Mouse (Mus musculus) forebrain, embryonic 11.5 days (tissue): ENCODE results near the gene Palm3. TPM values are rescaled to one million over a fixed set of nuclear protein-coding genes. Genes with fewer than 3 reads are reported as not detected.

Experiments used
- ATAC-seq: fragments of 200-750 bp; cut with Nextera tagmentation; replicated peaks from 2 replicates; pipeline ENCODE4 v1.8.0; 2017; ENCODE audit warnings: moderate TSS enrichment; ENCODE audit not compliant: low FRiP score
- DNase-seq: peaks from one replicate; pipeline ENCODE4 v3.0.0-alpha.2; 2017; ENCODE audit warnings: low spot score
- H3K27ac ChIP-seq: fragments of 300-500 bp; sonication (generic); 2 replicates; pipeline ENCODE4 v1.5.1; 2014; ENCODE audit warnings: low read depth, low read length
- H3K27me3 ChIP-seq: fragments of 300-500 bp; sonication (generic); 2 replicates; pipeline ENCODE4 v1.6.1; 2014; ENCODE audit warnings: mild to moderate bottlenecking, low read length, mixed read lengths; ENCODE audit not compliant: control insufficient read depth, insufficient read depth
- H3K36me3 ChIP-seq: fragments of 300-500 bp; sonication (generic); 2 replicates; pipeline ENCODE4 v1.6.1; 2014; ENCODE audit warnings: mild to moderate bottlenecking, low read length, moderate library complexity, mixed read lengths; ENCODE audit not compliant: control insufficient read depth, insufficient read depth
- H3K4me1 ChIP-seq: fragments of 300-500 bp; sonication (generic); replicated peaks from 2 replicates; pipeline ENCODE4 v1.6.1; 2014; ENCODE audit warnings: low read length, mixed read lengths; ENCODE audit not compliant: control insufficient read depth, insufficient read depth
- H3K4me2 ChIP-seq: fragments of 300-500 bp; sonication (generic); 2 replicates; pipeline ENCODE4 v1.6.1; 2014; ENCODE audit warnings: low read depth, mild to moderate bottlenecking, low read length, moderate library complexity, mixed read lengths; ENCODE audit not compliant: severe bottlenecking
- H3K4me3 ChIP-seq: fragments of 300-500 bp; sonication (generic); 2 replicates; pipeline ENCODE4 v1.5.1; 2014; ENCODE audit warnings: low read depth, low read length
- H3K9ac ChIP-seq: fragments of 300-500 bp; sonication (generic); 2 replicates; pipeline ENCODE4 v1.6.1; 2014; ENCODE audit warnings: low read length
- H3K9me3 ChIP-seq: fragments of 300-500 bp; sonication (generic); 2 replicates; pipeline ENCODE4 v1.6.1; 2016; ENCODE audit warnings: low read length, mixed read lengths; ENCODE audit not compliant: control insufficient read depth
- whole genome bisulfite sequencing: fragments of 180-500 bp; shearing (Covaris S2); extraction: QIAGEN DNeasy Blood & Tissue Kit; methylation state at CpG from one replicate; pipeline ENCODE4 v1.1.7; 2014; 5-methylcytosine and 5-hydroxymethylcytosine counted together
- polyA plus RNA-seq: library from polyadenylated mRNA; unstranded; fragments of >200 nt; fragmentation: Nextera tagmentation; extraction: Ambion mirVana; gene quantifications from 2 replicates; pipeline ENCODE4 v1.2.1, GENCODE M21; 2014

Gene Palm3
- polyA plus RNA-seq, 1 experiment from 2014 or later = 2.5 TPM

DNA sequence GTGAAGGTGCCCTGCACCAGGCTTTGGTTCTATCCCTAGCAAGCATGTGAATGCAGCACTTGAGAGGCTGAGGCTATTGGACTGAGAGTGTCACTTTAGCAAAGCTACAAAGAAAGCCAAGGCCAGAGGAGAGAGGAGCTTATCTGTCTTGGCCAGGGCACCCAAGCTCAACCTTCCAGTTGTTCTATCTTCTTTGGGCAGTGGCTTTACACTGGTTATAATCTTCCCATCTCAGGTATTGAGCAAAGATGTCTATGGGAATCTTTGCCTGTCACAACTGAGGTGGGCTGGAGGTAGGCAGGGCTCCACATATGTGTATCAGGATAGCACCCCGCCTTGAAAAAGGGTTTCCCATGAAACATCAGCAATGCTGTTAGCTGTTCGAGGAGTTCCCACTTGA, 39.0 kb downstream of the Palm3 start:
- no peak overlapping the region for H3K9ac ChIP-seq
- no peaks in the 10 kb centered on the region for H3K36me3 ChIP-seq
- H3K27ac ChIP-seq = no peak overlapping the region
- H3K4me2 ChIP-seq = no peak overlapping the region
- H3K9me3 ChIP-seq = no peaks in the 10 kb centered on the region
- no peak overlapping the region for H3K4me3 ChIP-seq
- no peaks in the 10 kb centered on the region for H3K4me1 ChIP-seq
- ATAC-seq (no peak), DNase-seq (no peak)
- no peaks in the 10 kb centered on the region for H3K27me3 ChIP-seq
- 90% methylated on average over 2 of the region's 2 CpGs for WGBS

DNA sequence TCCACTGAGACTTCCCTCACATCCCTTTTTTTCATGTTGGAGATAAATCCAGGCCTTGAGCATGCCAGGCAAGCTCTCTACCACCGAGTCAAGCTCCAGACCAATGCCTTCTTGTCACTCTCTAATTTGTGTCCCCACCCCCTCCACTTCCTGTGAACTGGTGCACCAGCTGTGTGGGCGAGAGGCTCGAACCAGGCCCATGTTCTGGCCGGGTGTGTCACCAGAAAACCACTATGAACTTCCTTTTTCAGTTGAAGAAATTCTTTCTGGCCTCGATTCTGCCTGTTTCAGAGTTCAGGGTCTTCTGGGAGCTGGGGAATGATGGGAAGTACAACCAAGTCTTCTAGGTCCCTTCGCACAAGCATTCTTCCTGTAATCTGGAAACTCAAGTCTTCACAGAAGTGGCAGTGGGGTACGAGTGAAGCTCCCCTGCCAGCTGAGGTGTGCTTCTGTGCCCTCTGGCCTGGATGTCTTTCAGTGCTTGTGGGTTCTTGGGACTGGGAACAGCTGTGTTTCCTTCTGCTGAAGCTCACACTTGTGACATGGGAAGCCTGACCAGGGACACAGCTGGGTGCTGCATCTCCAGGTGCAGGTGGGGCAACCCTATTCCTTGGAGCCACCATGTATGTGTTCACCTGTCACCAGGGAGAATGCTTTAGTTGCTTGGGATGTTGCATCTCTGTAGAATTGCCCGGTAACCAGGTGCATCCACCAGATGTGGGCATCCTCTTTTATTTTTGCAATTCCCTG, 42.8 kb downstream of the Palm3 start:
- Histone ChIP-seq H3K9ac (no peak overlapping the region), H3K27me3 (no peaks in the 10 kb centered on the region), H3K36me3 (no peaks in the 10 kb centered on the region), H3K4me3 (no peak overlapping the region), H3K9me3 (no peaks in the 10 kb centered on the region), H3K4me2 (no peak overlapping the region), H3K27ac (no peak overlapping the region), H3K4me1 (peaks cover 2% of the 10 kb centered on the region; the same call in 1 of the 2 replicates)
- no peak for DNase-seq
- 79% methylated on average over 8 of the region's 8 CpGs for WGBS
- no peak for ATAC-seq

DNA sequence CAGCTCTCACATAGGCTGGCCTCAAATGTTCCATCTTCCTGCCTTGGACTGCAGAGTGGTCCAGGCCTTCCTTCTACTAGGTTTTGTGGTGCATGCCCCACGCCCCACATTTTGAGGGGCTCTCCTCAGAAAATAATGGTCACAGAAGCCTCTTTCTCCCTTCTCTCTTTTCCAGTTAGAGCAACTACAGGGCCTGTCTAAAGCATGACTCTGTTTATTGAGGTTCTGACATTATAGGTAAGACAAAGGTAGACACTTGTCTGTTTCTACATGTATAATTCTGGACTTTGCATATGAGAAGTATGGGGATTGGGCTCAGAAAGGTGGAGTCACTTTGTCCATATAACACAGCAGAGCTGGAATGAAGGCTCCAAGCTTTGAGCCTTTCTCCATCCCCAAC, 43.8 kb downstream of the Palm3 start, which contains the start of gene Gm10643:
TSS of gene Gm10643 (minus strand) at position 101 of the 400 bp plus-strand sequence.
- Histone ChIP-seq H3K4me3 (peak within 1 kb of the TSS; percentile 96), H3K4me1 (peaks cover 2% of the 10 kb centered on the region; the same call in 1 of the 2 replicates), H3K4me2 (peak within 1 kb of the TSS; percentile 81), H3K27ac (peak within 1 kb of the TSS; percentile 39; the same call in 1 of the 2 replicates), H3K9ac (peak within 1 kb of the TSS; percentile 75), H3K27me3 (no peaks in the 10 kb centered on the region), H3K9me3 (no peaks in the 10 kb centered on the region), H3K36me3 (no peaks in the 10 kb centered on the region)
- WGBS = 82% methylated on average over 1 of the region's 1 CpGs
- no peak for ATAC-seq
- DNase-seq = no peak

GRCm38 (mm10) chr8:84065457-84066072, 44.3 kb downstream of the Palm3 start:
- H3K27ac ChIP-seq = peak overlapping the region; percentile 39; the same call in 1 of the 2 replicates
- H3K36me3 ChIP-seq = no peaks in the 10 kb centered on the region
- no peak for DNase-seq
- 32% methylated on average over 5 of the region's 5 CpGs for WGBS
- no peak for ATAC-seq
- H3K27me3 ChIP-seq = no peaks in the 10 kb centered on the region
- H3K4me3 ChIP-seq = peak overlapping the region; percentile 96
- peak overlapping the region; percentile 81 for H3K4me2 ChIP-seq
- no peaks in the 10 kb centered on the region for H3K9me3 ChIP-seq
- peaks cover 2% of the 10 kb centered on the region; the same call in 1 of the 2 replicates for H3K4me1 ChIP-seq
- peak overlapping the region; percentile 75 for H3K9ac ChIP-seq

GRCm38 (mm10) chr8:84066291-84066930, 45.1 kb downstream of the Palm3 start, which contains the start of gene Rfx1:
Rfx1 (plus strand) TSS chr8:84066834.
- WGBS = under 1% methylated on average over 51 of the region's 51 CpGs
- Histone ChIP-seq H3K9me3 (no peaks in the 10 kb centered on the region), H3K27ac (peak within 1 kb of the TSS; percentile 91), H3K4me1 (peaks cover 2% of the 10 kb centered on the region; the same call in 1 of the 2 replicates), H3K27me3 (no peaks in the 10 kb centered on the region), H3K9ac (peak within 1 kb of the TSS; percentile 89), H3K36me3 (no peaks in the 10 kb centered on the region), H3K4me3 (peak within 1 kb of the TSS; percentile 96), H3K4me2 (peak within 1 kb of the TSS; percentile 81)
- peak; percentile 99 for DNase-seq
- peak; percentile 99 for ATAC-seq

GRCm38 (mm10) chr8:84067047-84067573, 45.8 kb downstream of the Palm3 start:
- under 1% methylated on average over 43 of the region's 58 CpGs for WGBS
- Histone ChIP-seq H3K9me3 (no peaks in the 10 kb centered on the region), H3K4me3 (peak overlapping the region; percentile 96), H3K4me2 (peak overlapping the region; percentile 50), H3K9ac (peak overlapping the region; percentile 89), H3K36me3 (no peaks in the 10 kb centered on the region), H3K27me3 (no peaks in the 10 kb centered on the region), H3K27ac (peak overlapping the region; percentile 91), H3K4me1 (peaks cover 2% of the 10 kb centered on the region; the same call in 1 of the 2 replicates)
- DNase-seq (peak; percentile 97), ATAC-seq (peak; percentile 69)

GRCm38 (mm10) chr8:84067911-84068310, 46.6 kb downstream of the Palm3 start:
- H3K4me1 ChIP-seq = peaks cover 2% of the 10 kb centered on the region; the same call in 1 of the 2 replicates
- 88% methylated on average over 7 of the region's 7 CpGs for WGBS
- H3K4me2 ChIP-seq = peak overlapping the region; percentile 50
- no peak overlapping the region for H3K27ac ChIP-seq
- H3K9me3 ChIP-seq = no peaks in the 10 kb centered on the region
- no peak overlapping the region for H3K4me3 ChIP-seq
- H3K9ac ChIP-seq = no peak overlapping the region
- no peaks in the 10 kb centered on the region for H3K27me3 ChIP-seq
- no peak for DNase-seq
- ATAC-seq = no peak
- H3K36me3 ChIP-seq = no peaks in the 10 kb centered on the region

DNA sequence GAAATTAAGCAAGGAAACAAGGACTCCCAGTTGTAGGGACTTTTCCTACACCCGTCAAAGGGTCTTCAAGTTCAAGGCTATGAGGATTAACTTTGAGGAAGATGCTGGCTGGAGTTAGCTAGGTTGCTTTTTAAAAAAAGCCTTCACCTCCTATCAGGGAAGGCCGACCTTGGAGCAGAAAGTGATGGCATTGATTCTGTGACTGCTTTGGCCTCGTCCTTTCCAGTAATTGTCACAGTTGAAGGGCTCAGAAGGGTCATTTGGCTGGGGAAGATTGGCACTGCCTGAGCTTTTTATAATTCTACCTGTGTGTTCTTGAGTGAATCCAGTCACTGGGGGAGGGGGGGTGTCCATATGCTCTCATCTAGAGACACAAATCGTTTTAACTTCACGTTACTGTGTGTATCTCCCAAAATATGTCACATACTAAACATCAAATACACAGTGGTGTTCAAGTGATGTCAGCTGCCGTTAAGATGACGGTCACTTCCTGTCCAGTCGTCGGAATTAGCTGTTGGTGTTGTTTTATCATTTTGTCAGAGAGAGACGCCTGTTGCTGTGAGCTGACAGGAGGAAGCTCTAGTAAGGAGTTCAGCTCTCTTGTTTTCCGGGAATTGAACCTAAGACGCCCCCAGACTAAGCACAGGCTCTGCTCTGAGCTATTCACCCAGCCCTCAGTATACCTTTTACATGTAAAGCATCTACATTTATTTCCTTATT, 47.2 kb downstream of the Palm3 start:
- Histone ChIP-seq H3K4me3 (no peak overlapping the region), H3K27me3 (no peaks in the 10 kb centered on the region), H3K27ac (no peak overlapping the region), H3K9me3 (no peaks in the 10 kb centered on the region), H3K36me3 (no peaks in the 10 kb centered on the region), H3K4me1 (peaks cover 7% of the 10 kb centered on the region; the same call in 1 of the 2 replicates), H3K4me2 (no peak overlapping the region), H3K9ac (no peak overlapping the region)
- ATAC-seq = no peak
- DNase-seq = no peak
- WGBS = 83% methylated on average over 12 of the region's 12 CpGs
